Mouse (Mus musculus) urinary bladder, postnatal 14 days (tissue): ENCODE measurements at regions not wholly inside any gene's neighbourhood (a gene's known extent, or its start where the extent isn't known, plus 50 kb on each side); places are given as distances from the start of the nearest gene placed in this dataset.
"Not testable (repeated sequence)": the region's sequence is repeated elsewhere in the genome, so short reads cannot be mapped to it uniquely, and the experiment has no call there.

Source experiments
- DNase-seq: peaks from one replicate; pipeline ENCODE4 v3.0.0; 2021; ENCODE audit warnings: low spot score

DNA sequence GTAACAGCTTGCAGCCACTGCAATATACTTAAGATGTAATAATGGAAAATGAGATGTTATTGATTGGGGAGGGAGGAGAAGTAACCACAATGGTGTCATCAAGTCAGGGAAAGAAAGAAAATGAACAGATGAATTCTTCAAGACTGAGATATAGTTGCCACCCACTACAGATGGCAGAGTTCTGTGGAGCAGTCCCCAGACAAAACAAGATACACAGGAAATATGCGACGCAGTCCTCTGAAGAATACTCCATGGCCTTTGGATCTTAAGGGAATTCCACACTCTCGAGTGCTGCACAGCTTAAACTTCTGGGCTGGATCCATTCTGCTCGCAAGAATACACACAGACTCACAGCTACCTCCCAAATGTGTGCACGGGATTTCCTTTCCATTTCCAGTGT, 113.4 kb downstream of the Sox4 start:
- no peak for DNase-seq

DNA sequence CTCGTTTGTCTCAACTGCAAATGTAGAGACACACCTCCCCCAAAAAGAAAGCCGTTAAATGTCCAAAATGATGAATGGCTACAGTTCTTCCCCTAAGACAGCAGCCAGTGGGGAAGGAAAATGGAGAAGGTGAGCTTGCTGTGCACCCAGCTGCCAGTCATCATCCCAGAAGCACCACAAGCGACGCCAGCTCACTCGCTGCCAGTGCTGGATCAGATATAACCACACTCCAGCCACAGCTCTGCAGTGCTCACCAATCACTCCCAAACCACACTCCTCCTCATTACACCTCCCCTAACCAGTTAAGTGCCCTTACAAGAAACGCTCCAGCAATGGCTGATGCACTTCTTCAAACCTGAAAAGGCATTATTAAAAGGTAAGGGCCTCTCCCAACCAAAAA, 114.4 kb downstream of the Sox4 start:
- DNase-seq = no peak

DNA sequence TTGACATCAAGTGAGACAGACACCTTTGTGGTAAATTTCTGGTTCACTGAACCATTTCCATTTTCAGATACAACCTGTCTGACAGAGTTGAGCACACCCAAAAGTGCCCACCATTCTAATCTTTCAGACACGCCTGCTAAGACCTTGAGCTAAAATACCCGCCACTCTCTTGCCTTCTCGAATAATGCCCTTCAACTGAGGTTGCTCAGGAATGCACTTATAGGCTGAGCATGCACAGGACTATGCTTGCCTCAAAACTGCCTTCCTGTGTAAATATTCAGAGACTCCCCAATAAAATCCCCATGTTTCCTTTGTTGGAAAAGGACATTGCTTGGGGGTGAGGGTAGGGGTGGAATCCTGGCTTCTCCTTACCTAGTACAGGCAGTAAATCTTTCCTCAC, 115.3 kb downstream of the Sox4 start:
- DNase-seq = no peak

DNA sequence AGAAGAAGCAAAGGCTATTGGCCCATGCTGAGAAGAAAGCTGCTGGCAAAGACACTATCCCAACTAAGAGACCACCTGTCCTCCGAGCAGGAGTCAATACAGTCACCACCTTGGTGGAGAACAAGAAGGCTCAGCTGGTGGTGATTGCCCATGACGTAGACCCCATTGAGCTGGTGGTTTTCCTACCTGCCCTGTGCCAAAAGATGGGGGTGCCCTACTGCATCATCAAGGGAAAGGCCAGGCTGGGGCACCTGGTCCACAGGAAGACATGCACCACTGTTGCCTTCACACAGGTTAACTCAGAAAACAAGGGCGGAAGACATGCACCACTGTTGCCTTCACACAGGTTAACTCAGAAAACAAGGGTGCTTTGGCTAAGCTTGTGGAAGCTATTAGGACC, 116.3 kb downstream of the Sox4 start:
- not testable (repeated sequence) for DNase-seq

DNA sequence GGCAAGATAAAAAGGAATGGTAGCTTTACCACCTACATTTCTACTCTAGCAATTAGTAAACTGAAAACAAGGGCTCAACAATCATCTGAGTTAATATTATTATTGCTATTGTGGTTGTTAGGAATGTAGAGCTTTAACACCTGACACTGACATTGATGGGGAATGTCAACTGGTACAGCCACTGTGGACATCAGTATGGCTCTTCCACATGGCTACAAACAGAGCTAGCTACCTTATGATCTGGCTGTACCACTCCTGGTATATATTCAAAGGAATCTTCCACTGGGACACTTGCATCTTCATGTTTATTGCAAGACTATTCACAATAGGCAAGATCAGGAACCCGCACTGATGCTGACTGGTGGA, 119.8 kb downstream of the Sox4 start:
- DNase-seq = no peak

DNA sequence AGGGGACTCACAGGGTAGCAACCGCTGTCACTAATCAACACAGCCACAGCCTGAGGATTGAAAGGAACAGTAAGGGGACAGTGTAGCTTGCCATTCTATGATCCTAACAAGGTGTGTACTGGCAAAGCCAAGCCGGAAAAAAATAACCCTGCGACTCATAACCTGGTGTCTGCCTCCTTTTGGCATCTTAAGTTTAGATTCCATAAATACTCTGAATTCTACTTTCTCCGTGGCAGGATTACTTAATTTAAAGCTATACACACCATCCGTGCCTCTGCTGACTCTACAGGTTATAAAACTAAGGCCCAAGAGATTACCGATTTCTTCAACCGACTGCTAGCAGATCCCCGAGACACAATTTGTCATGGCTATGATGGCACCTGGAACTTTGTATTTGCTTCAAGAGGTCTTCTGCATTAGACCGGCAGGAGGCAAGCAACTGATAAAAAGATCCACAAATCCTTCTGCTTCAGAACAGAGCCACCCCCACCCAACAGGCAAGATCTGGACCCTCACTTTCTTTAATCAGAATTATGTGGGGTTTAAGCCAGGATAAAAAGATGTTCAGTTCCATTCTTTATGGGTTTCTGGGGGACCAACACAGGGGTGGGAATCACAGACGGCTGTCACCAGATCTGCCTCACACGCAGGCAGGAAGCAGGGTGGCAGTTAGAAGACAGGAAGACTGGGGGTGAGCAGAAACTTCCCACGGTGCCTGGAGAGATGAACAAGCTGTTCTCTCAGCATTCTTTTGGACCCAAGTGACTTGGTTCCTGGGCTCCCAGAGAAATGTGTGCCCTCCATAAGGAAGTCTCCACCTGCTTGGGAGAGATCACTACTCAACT, 120.4 kb downstream of the Sox4 start:
- DNase-seq = no peak

DNA sequence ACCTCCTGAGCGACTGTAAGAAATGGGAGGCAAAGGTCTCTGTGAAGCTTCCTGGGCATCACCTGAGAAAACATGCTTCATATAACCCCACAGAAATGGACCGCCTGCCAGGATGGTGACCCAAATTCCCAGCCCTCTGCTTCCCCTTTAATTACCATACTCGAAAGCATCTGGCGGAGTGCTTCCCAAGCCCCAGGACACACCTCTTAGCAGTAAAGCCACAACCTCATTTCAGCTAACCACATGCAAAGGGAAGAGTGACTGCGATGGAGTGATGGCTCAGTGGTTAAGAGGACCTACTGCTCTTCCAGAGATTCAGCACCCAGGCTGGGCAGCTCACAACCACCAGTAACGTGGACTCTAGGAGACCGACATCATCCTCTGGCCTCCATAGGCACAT, 127.2 kb downstream of the Sox4 start:
- no peak for DNase-seq

DNA sequence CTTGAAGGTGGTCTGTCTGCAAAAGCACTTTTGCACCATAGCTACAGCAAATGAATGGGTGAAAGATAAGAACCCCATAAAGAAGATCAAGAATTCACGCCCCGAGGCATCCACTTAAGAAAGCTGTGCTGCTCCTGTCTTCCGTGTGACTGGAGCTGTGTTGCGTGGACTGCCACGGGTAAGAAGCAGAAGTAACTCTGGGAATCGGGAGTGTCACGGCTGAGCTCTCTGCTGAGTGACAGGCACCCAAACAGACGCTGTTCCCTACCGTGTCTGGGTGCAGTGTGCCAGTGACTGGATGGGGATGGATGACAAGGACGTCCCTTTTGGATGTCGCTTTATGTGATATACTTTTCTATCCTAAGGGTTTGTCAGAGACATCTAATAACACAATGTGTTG, 129.5 kb downstream of the Sox4 start:
- no peak for DNase-seq

DNA sequence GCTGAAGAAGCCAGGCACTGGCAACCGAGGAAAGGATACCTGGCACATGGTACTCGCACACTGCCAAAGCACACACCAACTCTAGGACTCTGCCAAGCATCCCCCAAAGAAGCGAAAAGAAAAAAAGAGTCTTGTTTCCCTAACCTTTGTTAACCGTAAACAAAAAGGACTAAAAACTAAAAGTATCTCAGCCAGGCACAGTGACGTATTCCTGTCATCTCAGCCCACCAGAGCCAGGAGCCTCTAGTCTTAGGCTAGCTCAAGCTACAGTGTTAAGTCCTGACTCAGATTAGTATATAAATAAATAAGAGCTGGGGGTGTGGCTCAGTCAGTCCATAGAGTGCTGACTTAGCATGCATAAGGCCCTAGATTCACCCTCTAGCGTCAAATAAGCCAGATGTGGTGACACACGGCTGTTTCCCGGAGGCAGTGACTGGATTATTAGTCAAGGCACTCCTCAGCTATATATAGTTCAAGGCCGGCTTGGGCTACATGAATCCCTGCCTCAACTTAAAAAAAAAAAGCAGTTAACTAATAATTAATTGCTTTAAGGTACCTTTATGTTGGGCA, 130.1 kb downstream of the Sox4 start:
- DNase-seq = no peak

DNA sequence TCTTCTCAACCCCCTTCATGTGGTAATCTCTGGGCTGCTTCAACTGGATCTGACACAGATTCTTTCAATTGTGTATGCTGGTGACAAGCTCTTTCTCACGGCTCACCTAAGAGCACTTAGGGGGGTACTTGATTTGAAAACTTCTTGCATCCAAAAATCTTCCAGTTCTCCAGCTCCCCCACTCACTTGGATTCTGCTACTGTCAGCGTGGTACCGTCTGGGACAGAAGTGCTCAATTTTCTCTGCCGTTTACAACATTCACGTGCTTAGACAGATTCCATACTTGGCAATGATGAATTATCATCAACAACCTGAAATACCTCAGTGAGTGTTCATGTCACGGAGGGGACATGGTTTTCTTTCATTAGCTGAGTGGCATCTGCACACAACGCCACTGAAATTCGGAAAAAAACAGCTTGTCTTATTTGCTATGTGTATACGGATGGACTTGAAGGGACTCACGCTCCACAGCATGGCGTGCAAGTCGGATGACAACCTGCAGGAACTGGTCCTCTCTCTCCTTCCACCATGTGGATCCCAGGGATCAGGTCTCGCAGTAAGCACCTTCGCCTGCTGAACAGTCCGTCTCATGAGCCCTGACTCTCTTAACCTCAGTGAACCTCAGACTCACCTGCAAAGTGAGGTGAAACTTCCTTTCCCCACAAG, 132.5 kb downstream of the Sox4 start:
- DNase-seq = no peak

DNA sequence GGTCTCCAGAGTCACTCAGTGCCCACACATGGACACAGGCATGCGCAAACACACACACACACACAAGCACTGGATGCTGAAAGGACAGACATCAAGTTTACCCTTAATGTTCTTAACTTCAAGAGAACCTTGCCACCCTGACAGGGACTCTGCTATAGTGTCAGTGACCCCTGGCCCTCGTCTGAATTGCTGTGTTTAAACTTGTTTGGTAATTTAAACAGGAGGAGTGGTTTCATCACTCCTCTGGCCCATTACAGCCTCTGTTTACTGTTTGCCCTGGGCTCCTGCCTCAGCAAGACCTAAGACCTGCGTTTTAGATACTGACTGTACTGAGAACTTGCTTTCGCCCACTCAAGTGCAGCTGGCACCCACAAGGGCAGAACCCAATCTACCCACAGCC, 139.4 kb downstream of the Sox4 start:
- DNase-seq = peak; percentile 6

DNA sequence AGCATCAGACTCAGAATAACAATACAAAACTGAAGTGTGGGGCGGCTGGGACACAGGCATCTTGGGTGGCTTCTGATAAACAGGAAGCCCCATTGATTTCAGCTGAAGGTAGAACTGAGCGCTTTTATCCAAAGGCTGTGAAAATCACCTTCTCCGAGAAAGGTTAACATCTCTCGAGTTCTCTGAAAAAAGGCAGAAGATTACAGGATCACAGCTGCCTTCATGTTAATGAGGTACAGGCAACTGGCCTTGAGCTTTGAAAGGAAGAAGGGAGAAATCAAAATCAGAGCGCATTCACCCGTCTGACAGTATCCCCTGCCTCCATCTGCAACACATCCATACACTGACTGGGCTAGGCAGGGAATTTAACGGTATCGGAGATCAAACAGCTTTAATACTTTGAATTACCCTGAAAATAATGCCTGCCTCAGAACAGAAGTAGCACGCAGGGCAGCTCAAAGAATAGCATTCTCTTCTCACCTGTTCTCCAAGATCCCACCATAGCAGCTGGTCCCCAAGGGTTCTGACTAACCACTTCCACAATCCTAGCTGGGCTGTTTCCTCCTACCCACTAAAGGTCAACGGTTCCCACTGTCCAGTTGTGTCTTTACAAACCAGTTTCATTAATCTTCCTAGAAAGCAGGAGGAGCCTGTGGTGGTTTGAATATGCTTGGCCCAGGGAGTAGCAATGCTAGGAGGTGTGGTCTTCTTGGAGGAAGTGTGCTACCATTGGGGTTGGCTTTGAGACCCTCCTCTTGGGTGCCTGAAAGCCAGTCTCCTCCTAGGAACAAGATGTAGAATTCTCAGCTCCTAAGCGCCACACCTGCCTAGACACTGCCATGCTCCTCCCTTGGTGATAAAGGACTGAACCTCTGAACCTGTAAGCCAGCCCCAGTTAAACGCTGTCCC, 141.6 kb downstream of the Sox4 start:
- no peak for DNase-seq

DNA sequence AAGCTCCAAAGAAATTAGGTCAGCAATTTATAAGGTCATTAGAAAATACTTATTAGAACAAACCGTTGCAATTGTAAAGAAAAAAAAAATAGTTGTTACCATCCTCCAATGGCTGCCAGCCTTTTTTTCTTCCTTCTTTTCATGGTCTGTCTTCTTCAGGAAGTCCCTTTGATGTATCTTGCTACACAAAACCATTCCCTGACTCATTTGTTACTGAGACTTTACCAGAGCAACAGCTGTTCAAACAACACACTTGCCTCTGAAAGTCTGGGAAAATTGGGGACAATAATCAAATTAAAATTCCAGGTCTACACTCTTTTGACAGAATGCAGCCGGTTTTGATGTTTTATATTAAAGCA, 142.5 kb downstream of the Sox4 start:
- DNase-seq = no peak

DNA sequence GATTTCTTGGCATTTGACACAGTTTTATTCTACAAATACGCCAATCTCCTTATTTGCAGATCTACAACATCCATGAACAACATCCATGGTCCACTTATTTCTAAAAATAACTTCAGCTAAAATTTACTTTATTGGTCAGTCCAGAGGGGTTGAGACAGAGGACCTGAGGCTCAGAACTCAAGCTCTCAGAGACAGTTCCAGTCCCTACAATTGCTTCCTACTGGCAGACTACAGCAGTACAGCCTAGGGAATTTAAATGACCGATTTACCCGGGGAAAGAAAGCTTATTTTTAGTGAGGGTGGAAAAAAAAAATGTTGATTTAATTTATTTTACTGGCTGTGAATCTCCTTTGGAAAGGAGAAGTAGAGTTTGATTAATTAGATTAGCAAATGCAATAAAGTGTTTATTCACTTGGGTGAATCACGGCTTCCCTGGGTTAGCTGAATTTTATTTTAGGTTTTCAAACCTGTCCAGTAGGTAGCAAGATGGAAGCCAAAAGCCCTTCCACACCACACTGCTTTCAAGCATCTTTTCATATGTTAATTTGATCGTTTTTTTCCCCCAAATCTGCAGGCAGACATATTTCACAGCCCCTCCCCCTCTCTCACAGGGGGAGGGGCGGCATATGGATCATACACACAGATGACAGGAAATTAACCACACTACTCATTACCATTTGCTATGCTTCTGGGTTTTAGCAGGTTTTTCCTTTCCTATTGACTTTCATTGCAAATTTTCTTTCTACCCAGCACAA, 143.0 kb downstream of the Sox4 start:
- no peak for DNase-seq

DNA sequence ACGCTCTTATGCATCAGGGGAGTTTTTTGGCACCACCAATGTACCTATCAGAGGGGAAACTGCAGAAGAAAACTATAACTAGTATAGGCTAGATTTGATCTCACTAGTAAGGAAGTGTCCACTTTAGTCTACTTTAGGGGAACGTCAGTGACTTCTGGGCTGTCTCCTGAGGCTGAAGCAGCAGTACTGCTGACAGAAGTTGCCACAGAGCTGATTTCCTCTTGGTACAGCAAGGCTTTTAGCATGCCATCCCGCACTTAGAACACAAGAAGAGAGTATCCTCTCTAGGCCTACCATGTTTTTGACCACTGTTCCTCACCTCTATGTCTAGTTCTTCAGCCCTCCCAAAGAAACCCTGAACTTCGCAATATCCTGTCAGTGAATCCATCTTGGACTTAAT, 148.2 kb downstream of the Sox4 start:
- DNase-seq = no peak

DNA sequence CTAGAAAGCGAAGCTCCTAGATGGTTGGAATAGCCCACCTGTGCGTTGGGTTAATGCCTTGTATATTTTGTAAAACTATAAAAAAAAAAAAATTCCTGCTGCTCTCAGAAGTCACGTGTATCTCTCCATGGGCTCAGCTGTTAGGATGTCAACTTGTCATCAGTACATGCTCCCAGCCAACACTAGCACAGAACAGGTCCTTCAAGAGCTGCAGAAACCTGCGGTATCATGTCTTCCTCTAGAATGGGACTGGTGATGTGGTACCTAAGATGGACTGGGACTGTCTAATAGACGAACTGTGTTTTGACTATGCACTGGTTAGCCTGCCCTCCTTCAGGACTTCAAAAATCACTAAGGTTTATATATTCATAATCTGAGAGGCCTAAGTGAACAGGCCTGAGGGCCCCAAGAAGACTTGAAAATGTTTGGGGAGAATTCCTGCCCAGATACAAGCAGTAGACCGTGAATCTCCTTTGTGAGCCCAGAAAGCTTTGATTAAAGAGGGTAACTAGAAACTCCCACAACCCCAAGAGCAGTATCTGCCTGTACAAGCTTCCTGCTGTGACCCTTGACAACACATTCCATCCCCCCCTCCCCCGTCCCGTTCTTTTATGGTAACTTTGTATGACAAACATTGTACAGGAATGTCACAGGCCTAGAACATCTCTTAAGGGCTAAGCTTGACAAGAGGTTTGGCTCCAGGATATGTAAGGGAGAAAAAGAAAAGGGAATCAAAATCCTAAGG, 152.1 kb downstream of the Sox4 start:
- no peak for DNase-seq

DNA sequence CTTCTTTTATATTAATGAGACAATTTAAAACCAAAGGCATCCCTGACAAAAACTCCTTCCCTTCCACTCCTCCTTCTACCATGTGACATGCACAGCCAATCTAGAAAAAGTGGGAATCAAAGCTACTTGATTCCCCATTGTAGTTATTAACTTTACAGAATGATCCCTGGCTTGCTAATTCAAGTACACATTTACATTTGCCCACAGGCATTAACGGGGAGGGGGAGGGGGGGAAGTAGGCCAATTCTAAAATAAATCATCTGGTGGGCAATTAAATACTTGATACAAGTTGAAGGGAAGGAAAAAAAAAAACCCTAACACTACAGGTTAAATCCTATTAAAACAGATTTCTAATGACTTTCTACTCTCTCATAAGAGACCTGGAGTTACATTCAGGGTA, 152.8 kb downstream of the Sox4 start:
- no peak for DNase-seq

DNA sequence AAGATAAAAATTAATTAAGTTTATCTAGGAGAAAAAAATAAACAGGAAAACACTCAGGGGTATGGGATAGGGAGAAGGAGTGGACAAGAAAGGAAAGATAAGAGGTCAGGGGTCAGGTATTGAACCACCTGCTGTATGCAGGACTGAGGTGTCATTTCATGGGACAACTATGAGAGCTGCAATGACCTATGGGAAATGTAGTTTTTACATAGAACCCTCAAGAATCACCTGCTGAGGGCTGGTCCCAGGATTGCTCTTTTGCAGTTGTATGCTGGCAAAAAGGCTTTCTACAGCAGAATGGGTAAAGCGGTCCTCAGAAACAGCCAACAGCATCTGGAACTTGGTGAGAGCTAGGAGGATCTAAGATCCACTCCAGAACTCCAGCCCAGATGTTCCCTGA, 154.0 kb downstream of the Sox4 start:
- no peak for DNase-seq

DNA sequence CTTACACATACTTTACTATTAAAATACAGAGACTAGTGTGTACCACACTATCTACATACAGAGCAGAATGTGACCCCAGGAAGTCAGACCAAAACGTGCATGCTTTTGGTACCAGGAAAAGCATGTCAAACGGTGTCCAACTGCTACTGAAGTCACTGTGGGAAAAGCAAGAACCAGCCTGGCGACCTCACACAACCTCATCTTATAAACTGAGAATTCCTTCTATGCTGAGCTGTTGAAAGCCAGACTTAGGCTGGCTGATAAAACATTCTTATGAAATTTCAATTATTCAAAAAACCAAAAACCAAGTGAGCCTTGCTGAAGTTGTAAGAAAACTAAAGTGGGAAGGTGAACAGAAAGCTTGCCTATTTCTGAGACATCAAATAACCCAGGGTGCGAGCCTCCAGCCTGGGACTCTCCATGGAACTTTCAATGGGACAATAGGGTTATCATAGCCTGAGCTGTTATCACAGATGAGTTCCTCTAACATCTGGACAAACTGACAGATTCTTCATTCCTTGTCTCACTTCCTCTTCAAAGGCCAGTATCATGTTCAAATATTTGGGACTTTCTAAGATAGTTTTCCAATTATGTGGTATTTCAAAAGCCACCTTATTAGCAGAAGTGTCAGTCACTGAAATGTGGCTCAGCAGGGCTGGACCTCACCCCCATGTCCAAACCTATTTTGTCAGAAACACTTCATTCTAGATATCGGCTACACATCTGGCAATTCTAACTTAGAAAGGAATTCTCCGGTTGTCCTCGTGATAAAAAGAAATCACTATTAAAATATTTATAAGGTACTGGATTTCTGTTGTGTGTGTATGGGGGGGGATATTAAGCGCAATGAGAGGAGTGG, 155.7 kb downstream of the Sox4 start:
- no peak for DNase-seq

DNA sequence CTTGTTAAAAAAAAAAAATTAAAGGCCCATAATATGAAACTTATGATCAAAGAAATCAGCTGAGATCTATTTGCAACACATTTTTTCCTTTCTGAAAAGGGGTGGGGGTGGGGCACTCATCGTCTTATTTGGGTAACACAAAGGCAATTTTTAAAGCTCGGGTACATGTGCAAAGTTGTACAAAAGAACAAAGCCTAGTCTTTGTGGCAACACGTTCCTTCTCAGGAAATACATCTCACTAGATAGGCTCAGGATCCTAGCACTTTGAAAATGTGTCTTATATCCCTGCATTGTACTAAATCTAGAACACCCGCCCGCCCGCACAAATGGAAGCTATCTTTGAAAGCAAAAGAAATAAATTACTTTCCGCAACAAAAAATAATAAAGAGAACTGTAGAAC, 158.2 kb downstream of the Sox4 start:
- no peak for DNase-seq
